In the genomic region with DNA sequence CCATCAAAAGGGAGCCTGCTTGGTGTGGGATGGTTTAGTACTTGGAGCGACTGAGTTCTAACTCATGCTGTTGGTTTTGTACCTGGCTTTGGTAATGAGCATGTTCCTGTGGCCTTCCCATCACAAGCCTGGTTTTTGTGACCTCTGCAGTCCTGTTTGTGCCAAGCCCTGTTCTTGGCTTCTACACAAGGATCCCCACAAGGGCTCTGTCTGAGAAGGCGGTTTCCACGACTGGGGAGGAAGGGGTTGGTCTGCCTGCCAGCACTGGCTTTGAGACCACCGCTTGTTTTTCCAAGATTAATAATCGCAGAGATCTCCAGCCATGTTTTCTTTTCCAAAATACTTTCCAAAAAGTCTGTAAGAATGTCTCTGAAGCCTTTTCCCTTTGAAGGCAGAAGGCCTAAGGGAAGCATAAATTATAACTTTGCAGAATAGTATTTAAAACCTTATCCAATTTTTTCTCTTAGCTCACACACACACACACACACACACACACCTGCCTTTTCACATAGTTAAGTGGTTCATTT, we compare ENCODE assay signal across 15 mouse cellular contexts.
DNase-seq lines count a peak whose midpoint lies in the region; ATAC-seq and TF ChIP-seq lines count a peak whose summit lies in the region.
"Had no signal": no experiment of that assay in that cellular context is flagged by ENCODE, and none has a peak within 500 bp of the region (broad histone marks: within the 10 kb centered on the region; RNA-seq: fewer than 3 reads in every experiment).

No protein-coding gene starts in this region.

- H3K9ac ChIP-seq in kidney, embryonic 15.5 days, result no peak overlapping the region
- no peak overlapping the region for H3K9ac ChIP-seq in embryonic facial prominence, embryonic 14.5 days (ENCODE audit: low read depth, low read length)
- H3K9ac ChIP-seq in forebrain, postnatal 0 days, result no peak overlapping the region
- H3K9ac ChIP-seq: liver, embryonic 13.5 days had no signal

- no peak for ATAC-seq in kidney, embryonic 15.5 days (replicated peaks; ENCODE audit: low FRiP score)
- peak; percentile 70; the same call in 1 of the 2 replicates for ATAC-seq in embryonic facial prominence, embryonic 14.5 days (ENCODE audit: low read depth)
- ATAC-seq in forebrain, postnatal 0 days, result peak; percentile 14; the same call in 1 of the 2 replicates
- ATAC-seq: CD4-positive, CD25-positive, alpha-beta regulatory T cell, adult 4 months had no signal

- peak; percentile 30 for DNase-seq in gastrocnemius, postnatal 14 days
- DNase-seq in gastrocnemius, adult 8-10 months (ENCODE audit: low spot score in 2 of 2), result no peak
- DNase-seq in kidney, adult 8-10 months, result no peak
- DNase-seq in embryonic facial prominence, embryonic 14.5 days (ENCODE audit: low spot score), result peak; percentile 78
- no peak for DNase-seq in forebrain, postnatal 0 days
- no peak for DNase-seq in right cerebral cortex, postnatal 14 days
- no peak for DNase-seq in thymus, adult 18-20 months
- DNase-seq: adrenal gland, postnatal 36 days; cerebellum, postnatal 36 days; kidney, adult 18-20 months; liver, embryonic 13.5 days; thymus, postnatal 14 days had no signal

- H3K36me3 ChIP-seq in kidney, embryonic 15.5 days, result no peaks in the 10 kb centered on the region
- H3K36me3 ChIP-seq in embryonic facial prominence, embryonic 14.5 days (ENCODE audit: control insufficient read depth, insufficient read depth, low read length), result no peaks in the 10 kb centered on the region
- no peaks in the 10 kb centered on the region for H3K36me3 ChIP-seq in forebrain, postnatal 0 days (ENCODE audit: insufficient read depth)
- H3K36me3 ChIP-seq: liver, embryonic 13.5 days had no signal

- intact Hi-C loops in gastrocnemius, postnatal 14 days (cut with DNase I; ENCODE audit: low total_unique reads), result no loop called here

- peak overlapping the region; percentile 45; the same call in 1 of the 2 replicates for H3K27ac ChIP-seq in kidney, embryonic 15.5 days
- H3K27ac ChIP-seq in embryonic facial prominence, embryonic 14.5 days (replicated peaks; ENCODE audit: low read depth, low read length), result peak overlapping the region; percentile 77
- H3K27ac ChIP-seq in forebrain, postnatal 0 days (ENCODE audit: low read depth, low read length), result 0 out of 2 replicates have a peak overlapping the region, but pooled peaks have one; percentile 9
- H3K27ac ChIP-seq: liver, embryonic 13.5 days had no signal

- peaks cover 7% of the 10 kb centered on the region; the same call in 1 of the 2 replicates for H3K4me1 ChIP-seq in kidney, embryonic 15.5 days
- peaks cover 13% of the 10 kb centered on the region; the same call in 1 of the 2 replicates for H3K4me1 ChIP-seq in embryonic facial prominence, embryonic 14.5 days (ENCODE audit: control insufficient read depth, insufficient read depth, low read length)
- H3K4me1 ChIP-seq in forebrain, postnatal 0 days (ENCODE audit: insufficient read depth), result no peaks in the 10 kb centered on the region
- H3K4me1 ChIP-seq: liver, embryonic 13.5 days had no signal

- no peak overlapping the region for H3K4me3 ChIP-seq in kidney, embryonic 15.5 days (replicated peaks)
- H3K4me3 ChIP-seq in embryonic facial prominence, embryonic 14.5 days (ENCODE audit: low read depth, low read length), result no peak overlapping the region
- no peak overlapping the region for H3K4me3 ChIP-seq in forebrain, postnatal 0 days (ENCODE audit: low read depth, low read length)
- H3K4me3 ChIP-seq: liver, embryonic 13.5 days had no signal

- WGBS in kidney, embryonic 15.5 days, result 62% methylated on average over 5 of the region's 5 CpGs
- 63% methylated on average over 5 of the region's 5 CpGs for WGBS in embryonic facial prominence, embryonic 14.5 days
- 51% methylated on average over 5 of the region's 5 CpGs for WGBS in forebrain, postnatal 0 days

- H3K27me3 ChIP-seq in kidney, embryonic 15.5 days, result no peaks in the 10 kb centered on the region
- H3K27me3 ChIP-seq in embryonic facial prominence, embryonic 14.5 days (replicated peaks; ENCODE audit: control insufficient read depth, insufficient read depth, low read length), result no peaks in the 10 kb centered on the region
- H3K27me3 ChIP-seq in forebrain, postnatal 0 days (ENCODE audit: insufficient read depth, low read length), result no peaks in the 10 kb centered on the region
- H3K27me3 ChIP-seq: liver, embryonic 13.5 days had no signal

- H3K4me2 ChIP-seq in kidney, embryonic 15.5 days, result no peak overlapping the region
- no peak overlapping the region for H3K4me2 ChIP-seq in embryonic facial prominence, embryonic 14.5 days (ENCODE audit: low read depth, low read length)
- H3K4me2 ChIP-seq in forebrain, postnatal 0 days (ENCODE audit: low read depth), result no peak overlapping the region
- H3K4me2 ChIP-seq: liver, embryonic 13.5 days; midbrain, embryonic 11.5 days had no signal

- no peak for TF ChIP-seq CTCF in forebrain, postnatal 0 days (IDR thresholded peaks at IDR 0.05; ENCODE audit: low read depth)

- H3K9me3 ChIP-seq in kidney, embryonic 15.5 days (replicated peaks), result no peaks in the 10 kb centered on the region
- H3K9me3 ChIP-seq in embryonic facial prominence, embryonic 14.5 days (ENCODE audit: control insufficient read depth, low read length), result no peaks in the 10 kb centered on the region
- no peaks in the 10 kb centered on the region for H3K9me3 ChIP-seq in forebrain, postnatal 0 days (ENCODE audit: low read length)
- H3K9me3 ChIP-seq: liver, embryonic 13.5 days had no signal

Comparison
In these comparisons a context has a peak if more than half of its experiments do, and no peak if none do; other contexts are left out.
1. DNase-seq: peak in gastrocnemius, postnatal 14 days (single experiment) and embryonic facial prominence, embryonic 14.5 days (single experiment); none in gastrocnemius, adult 8-10 months (0 of 2), kidney, adult 8-10 months (0 of 2), forebrain, postnatal 0 days (single experiment), right cerebral cortex, postnatal 14 days (single experiment) and thymus, adult 18-20 months (0 of 2).
2. H3K27ac ChIP-seq: peak in every context shown above with its lines; median percentile 77 in embryonic facial prominence, embryonic 14.5 days; 45 in kidney, embryonic 15.5 days; 9 in forebrain, postnatal 0 days.